Mouse (Mus musculus): ENCODE results near the gene Adgrg3.

GRCm38 (mm10) chr8:95046982-95047381 lies 29.5 kb downstream of the Adgrg3 start:
- TF ChIP-seq CTCF (IDR thresholded peaks at IDR 0.05; ENCODE audit: low read depth) (no peak), EP300 (optimal IDR thresholded peaks at IDR 0.05) (no peak)

Measured in stomach, postnatal 0 days (tissue).